Mouse (Mus musculus) kidney, adult 2 months (tissue): ENCODE results near the gene Yap1. TPM values are rescaled to one million over a fixed set of nuclear protein-coding genes. Genes with fewer than 3 reads are reported as not detected.

Source experiments
- DNase-seq: peaks from one replicate; pipeline ENCODE4 v3.0.0; 2021
- H3K27ac ChIP-seq: fragments of 200-500 bp; 2 replicates; pipeline ENCODE4 v1.5.1; 2012; ENCODE audit warnings: low read depth, low read length, control low read depth, inconsistent platforms; ENCODE audit not compliant: insufficient read depth
- H3K27me3 ChIP-seq: fragments of 200-500 bp; replicated peaks from 2 replicates; pipeline ENCODE4 v1.6.1; 2012; ENCODE audit warnings: mild to moderate bottlenecking, moderate library complexity, low read length, inconsistent platforms; ENCODE audit not compliant: control insufficient read depth, insufficient read depth
- H3K36me3 ChIP-seq: fragments of 200-500 bp; 2 replicates; pipeline ENCODE4 v1.6.1; 2012; ENCODE audit warnings: mild to moderate bottlenecking, moderate library complexity, low read length, inconsistent platforms; ENCODE audit not compliant: control insufficient read depth, insufficient read depth
- H3K4me1 ChIP-seq: fragments of 200-500 bp; 2 replicates; pipeline ENCODE4 v1.6.1; 2011; ENCODE audit warnings: low read length; ENCODE audit not compliant: control insufficient read depth, insufficient read depth
- H3K4me3 ChIP-seq: fragments of 200-500 bp; 2 replicates; pipeline ENCODE4 v1.5.1; 2011; ENCODE audit warnings: mild to moderate bottlenecking, low read depth, low read length, control low read depth; ENCODE audit not compliant: insufficient read depth
- CTCF ChIP-seq: fragments of 200-500 bp; conservative IDR thresholded peaks from 2 replicates; pipeline ENCODE4 v1.5.1; 2011; ENCODE audit warnings: low read depth, mild to moderate bottlenecking, control low read depth, low read length, moderate library complexity, mixed read lengths; ENCODE audit not compliant: insufficient read depth, insufficient read length
- POLR2A ChIP-seq: fragments of 200-500 bp; IDR thresholded peaks from one replicate; pipeline ENCODE4 v1.6.1; 2011; ENCODE audit warnings: low read depth, low read length, control low read depth
- WGBS: fragments of 180-500 bp; shearing (Covaris S2); methylation state at CpG from one replicate; pipeline ENCODE4 v1.1.7; 2018; 5-methylcytosine and 5-hydroxymethylcytosine counted together
- polyA plus RNA-seq: library from polyadenylated mRNA; depleted of rRNA; stranded (reverse); fragments of >200 nt; gene quantifications from 2 replicates; pipeline ENCODE4 v1.2.3, GENCODE M21; 2012

Yap1 gene
- polyA plus RNA-seq, 1 experiment, result 39.0 TPM

DNA sequence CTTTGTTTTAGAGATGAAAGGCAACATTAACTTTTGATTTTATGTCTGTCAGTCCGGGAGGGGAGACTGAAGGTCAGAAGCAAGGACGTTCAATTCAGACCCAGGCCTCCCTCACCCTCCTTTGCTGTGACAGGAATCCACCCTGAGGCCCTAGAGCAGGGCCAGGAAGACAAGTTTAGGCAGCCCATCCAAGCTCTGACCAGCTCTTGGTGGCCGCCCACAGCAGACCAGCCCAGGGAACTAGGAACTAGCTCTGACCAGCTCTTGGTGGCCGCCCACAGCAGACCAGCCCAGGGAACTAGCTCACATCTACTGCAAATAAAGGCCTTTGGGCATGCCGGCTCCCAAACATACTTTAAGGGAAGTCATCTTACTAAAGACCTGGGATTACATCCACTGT is 26.8 kb downstream of the Yap1 start:
- Histone ChIP-seq H3K4me3 (no peak overlapping the region), H3K36me3 (no peaks in the 10 kb centered on the region), H3K27ac (no peak overlapping the region), H3K4me1 (peaks cover 23% of the 10 kb centered on the region), H3K27me3 (no peaks in the 10 kb centered on the region)
- peak; percentile 46 for DNase-seq
- TF ChIP-seq CTCF, result no peak
- no peak for TF ChIP-seq POLR2A
- 42% methylated on average over 5 of the region's 5 CpGs for WGBS

DNA sequence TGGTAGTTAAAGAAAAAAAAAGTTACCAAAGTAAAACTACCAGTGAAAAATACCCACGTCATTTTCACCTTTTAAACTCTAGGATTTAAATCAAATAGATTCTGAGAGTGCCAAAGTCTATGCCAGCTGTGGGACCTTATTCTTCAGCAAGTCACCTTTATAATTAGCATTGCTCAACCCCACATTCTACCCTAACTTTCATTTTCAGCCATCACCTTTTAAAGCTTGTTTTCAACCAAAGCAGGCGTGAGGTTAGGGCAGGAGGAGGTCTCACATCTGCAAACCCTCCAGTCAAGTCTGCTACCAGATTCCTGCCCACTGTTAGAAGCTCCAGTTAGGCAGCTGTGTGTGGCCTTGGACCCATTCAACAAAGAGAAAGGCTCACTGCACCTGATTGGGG is 32.4 kb downstream of the Yap1 start:
- 61% methylated on average over 2 of the region's 2 CpGs for WGBS
- no peak for TF ChIP-seq CTCF
- TF ChIP-seq POLR2A, result no peak

DNA sequence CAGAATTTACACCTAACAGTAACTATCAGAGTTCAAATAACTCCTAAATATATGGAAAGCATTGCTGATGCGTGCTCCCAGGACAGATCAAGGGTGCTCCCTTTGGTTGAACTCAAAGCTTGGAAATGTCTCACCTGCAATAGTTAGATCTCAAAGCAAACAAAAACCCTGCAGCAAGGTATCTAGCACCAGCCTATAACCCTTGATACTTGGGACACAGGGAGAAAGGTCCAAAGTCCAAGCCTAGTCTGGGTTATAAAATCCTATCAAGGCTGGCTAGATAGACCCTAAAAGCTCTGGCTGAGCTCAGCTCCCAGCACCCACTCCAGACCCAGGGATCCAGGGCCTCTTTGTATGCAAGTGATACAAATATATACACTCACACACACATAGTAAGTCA is 36.4 kb downstream of the Yap1 start:
- TF ChIP-seq CTCF (no peak), POLR2A (no peak)
- peaks cover 6% of the 10 kb centered on the region; the same call in 1 of the 2 replicates for H3K4me1 ChIP-seq
- DNase-seq, result peak; percentile 77
- 59% methylated on average over 1 of the region's 1 CpGs for whole genome bisulfite sequencing
- 0 out of 2 replicates have a peak overlapping the region, but pooled peaks have one; percentile 55 for H3K27ac ChIP-seq
- H3K4me3 ChIP-seq, result no peak overlapping the region
- no peaks in the 10 kb centered on the region for H3K27me3 ChIP-seq
- H3K36me3 ChIP-seq, result no peaks in the 10 kb centered on the region; the same call in 1 of the 2 replicates

More for the DNA sequence above, 32.4 kb downstream of the Yap1 start:
- Histone ChIP-seq H3K27ac (no peak overlapping the region), H3K4me3 (no peak overlapping the region), H3K27me3 (no peaks in the 10 kb centered on the region), H3K36me3 (no peaks in the 10 kb centered on the region), H3K4me1 (peaks cover 3% of the 10 kb centered on the region; the same call in 1 of the 2 replicates)
- no peak for DNase-seq

DNA sequence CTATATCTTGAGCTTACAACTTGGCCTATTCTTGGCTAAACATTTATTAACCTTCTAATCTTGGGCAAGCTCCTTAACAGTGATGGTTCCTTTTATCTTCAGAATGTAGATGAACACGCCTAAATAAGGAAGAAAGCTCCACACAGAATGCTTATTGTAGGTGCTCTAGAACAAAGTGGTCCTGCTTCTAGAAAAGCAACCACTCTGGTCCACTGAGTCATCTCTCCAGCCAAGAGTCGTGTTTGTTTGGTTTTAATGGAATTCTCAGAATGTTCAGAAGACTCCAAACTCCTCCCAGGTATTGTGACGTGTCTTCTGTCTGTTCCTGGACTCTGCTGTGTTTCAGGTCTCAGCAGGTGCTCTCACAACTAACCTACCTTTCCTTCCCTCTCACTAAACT is 38.8 kb downstream of the Yap1 start:
- 44% methylated on average over 3 of the region's 3 CpGs for WGBS
- no peak overlapping the region for H3K4me3 ChIP-seq
- TF ChIP-seq CTCF (no peak), POLR2A (no peak)
- H3K27ac ChIP-seq, result no peak overlapping the region
- no peaks in the 10 kb centered on the region for H3K27me3 ChIP-seq
- no peaks in the 10 kb centered on the region; the same call in 1 of the 2 replicates for H3K36me3 ChIP-seq
- no peak for DNase-seq
- H3K4me1 ChIP-seq, result peaks cover 6% of the 10 kb centered on the region; the same call in 1 of the 2 replicates

DNA sequence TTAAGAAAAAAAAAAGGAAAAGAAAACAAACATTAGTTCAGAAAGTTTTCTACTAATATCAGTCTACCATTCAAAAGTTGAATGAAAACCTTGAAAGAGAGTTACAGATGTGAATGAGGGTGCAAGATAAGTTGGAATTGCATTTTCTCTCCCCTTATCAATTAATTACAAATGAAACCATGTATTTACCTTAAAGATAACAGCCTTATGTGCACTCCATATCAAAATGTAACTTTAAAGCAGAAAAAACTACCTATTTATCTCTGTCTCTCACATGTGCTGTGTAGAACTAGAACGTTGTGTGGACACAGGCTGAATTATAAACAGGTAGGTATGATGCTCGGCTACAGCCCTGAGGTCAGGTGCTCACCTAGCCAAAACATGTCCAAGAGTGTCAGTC is 40.5 kb downstream of the Yap1 start:
- Histone ChIP-seq H3K4me3 (no peak overlapping the region), H3K4me1 (peaks cover 6% of the 10 kb centered on the region; the same call in 1 of the 2 replicates), H3K27ac (no peak overlapping the region), H3K27me3 (no peaks in the 10 kb centered on the region), H3K36me3 (no peaks in the 10 kb centered on the region; the same call in 1 of the 2 replicates)
- 75% methylated on average over 2 of the region's 2 CpGs for WGBS
- no peak for DNase-seq
- TF ChIP-seq CTCF (no peak), POLR2A (no peak)

DNA sequence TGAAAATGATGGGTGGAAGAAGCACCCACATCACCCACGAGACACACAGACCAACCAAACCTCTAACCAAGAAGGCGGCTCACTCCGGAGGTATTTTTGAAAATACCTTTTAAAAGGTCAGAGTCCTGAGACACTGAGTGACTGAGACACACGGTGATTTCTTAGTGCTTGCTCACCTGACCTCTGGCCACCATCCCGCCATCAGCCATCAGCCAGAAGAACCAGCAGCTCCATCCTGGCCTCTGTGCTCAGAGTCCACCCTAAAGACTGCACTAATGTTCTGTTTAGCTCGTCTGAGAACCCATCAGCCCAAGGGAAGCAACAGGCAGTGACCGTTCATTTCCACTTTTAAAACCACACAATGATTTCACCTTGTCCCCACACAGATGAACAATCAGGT is 41.5 kb downstream of the Yap1 start:
- TF ChIP-seq POLR2A (no peak), CTCF (no peak)
- peak; percentile 38 for DNase-seq
- Histone ChIP-seq H3K36me3 (no peaks in the 10 kb centered on the region; the same call in 1 of the 2 replicates), H3K4me3 (no peak overlapping the region), H3K27me3 (no peaks in the 10 kb centered on the region), H3K27ac (no peak overlapping the region), H3K4me1 (peaks cover 6% of the 10 kb centered on the region; the same call in 1 of the 2 replicates)
- 52% methylated on average over 7 of the region's 7 CpGs for WGBS

DNA sequence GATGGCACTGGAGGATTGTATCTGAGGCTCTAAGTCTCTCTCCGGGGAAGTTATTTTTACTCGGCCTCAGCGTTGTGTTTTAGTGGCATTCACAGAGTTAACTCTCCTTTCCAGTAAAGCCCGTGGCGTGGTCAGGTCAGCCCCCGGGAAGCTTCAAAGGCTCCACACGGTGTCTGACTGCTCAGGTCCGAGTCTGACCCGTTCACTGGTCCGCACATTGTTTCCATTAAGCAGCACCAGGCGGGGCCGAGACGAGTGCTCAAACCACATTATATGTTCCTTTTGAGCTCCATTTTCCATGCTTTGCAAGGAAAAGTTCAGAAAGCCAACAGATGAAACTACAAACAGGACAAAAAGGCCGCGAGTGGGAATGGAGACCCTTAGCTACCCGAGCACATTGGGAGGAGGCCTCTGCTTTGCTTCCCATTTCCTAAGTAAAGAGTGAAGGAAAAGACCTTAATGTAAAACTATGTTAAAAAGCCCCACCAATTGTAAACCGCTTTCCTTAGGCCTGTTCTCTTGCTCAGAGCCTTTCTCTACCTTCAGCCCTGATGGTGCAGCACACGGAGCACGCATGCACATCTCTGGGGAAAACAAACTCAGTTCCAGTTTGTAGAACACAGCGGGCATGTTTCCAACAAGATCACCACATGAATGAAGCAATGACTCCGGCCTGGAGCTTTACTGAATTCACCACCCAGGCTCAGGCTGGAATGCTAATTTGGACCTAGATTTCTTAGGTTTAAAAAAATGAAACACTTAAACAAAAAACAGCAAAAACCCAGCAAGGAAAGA is 42.8 kb downstream of the Yap1 start:
- Histone ChIP-seq H3K27me3 (no peaks in the 10 kb centered on the region), H3K4me1 (peaks cover 3% of the 10 kb centered on the region; the same call in 1 of the 2 replicates), H3K27ac (no peak overlapping the region), H3K4me3 (no peak overlapping the region), H3K36me3 (no peaks in the 10 kb centered on the region; the same call in 1 of the 2 replicates)
- 47% methylated on average over 21 of the region's 21 CpGs for WGBS
- DNase-seq, result peak; percentile 63
- TF ChIP-seq CTCF, result no peak
- no peak for TF ChIP-seq POLR2A
